Mouse (Mus musculus): Measurements from ENCODE around the gene Skp1a.
A peak's percentile ranks its signal among the peaks of the same experiment; 100 is the strongest.

Gene Skp1a

DNA sequence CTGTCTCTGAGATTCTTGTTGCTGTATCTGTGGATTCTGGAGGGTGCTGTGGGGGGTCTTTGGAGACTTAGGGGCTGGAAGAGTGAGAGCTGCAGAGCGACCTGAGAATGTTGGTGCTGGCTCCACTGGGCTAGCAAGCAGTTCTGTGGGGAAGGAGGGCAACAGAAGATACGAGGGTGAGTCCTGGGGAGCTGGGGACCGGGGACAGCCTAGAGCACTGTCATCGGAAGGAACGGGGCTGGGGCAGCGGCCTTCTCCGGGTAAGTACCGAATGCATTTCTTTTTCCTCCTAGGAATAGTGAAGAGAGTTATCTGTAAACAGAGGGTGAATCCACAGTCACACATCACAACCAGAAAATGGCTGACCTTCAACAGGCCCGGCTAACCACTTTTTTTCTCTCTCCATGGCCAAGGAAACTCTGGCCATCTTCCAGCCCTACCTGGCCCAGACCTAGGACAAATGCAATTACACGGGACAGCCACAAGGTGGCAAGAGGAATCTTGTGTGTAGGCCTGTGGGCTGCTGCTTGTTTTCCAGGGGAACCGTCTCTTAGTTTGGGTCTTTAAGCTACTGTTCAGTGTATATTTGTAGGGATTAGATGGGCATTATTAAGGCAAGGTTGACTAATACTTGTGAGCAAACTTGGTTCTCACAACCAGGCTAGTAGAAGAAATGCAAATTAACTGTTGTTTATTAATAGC lies 22.0 kb downstream of the Skp1a start:
- peak; percentile 73 for DNase-seq (ENCODE audit: low read depth, low spot score)

DNA sequence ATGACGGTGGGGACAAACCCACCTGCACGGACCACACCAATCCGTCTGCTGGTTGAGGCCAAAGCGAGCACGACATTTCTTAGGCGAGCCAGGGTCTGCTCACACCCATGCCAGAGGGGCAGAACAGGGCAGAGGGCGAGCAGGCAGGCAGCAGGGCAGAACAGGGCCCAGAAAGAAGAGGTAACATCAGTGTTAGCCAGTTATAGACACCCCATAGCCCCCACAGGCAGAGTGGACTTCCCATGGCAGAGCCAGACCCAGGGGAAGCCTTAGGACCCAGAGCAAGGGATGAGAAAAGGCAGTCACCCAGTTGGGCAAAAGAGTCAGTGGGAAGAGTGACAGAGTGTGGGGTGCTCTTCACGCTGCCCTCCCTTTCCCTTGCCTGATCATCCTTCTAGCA lies 23.3 kb downstream of the Skp1a start:
- DNase-seq (ENCODE audit: low read depth, low spot score) = no peak

DNA sequence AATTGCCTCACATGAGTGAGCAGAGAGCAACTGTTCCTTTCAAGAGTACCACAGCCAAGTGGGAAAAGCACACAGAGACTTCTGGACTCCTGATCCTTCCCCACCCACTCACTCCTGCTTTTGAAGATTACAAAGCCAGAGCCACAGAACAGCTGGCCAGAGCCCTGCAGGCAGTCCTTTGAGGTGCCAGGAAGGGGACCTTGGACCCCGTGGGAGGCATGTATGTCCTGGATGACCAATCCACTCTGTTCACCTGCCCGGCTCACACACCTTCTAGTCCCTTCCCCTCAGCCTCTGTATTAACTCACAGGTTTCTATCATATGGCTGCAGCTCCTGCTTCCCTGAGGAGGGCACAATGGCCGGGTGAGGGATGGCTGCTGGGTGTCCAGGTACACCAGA lies 25.6 kb downstream of the Skp1a start:
- no peak for DNase-seq (ENCODE audit: low read depth, low spot score)

DNA sequence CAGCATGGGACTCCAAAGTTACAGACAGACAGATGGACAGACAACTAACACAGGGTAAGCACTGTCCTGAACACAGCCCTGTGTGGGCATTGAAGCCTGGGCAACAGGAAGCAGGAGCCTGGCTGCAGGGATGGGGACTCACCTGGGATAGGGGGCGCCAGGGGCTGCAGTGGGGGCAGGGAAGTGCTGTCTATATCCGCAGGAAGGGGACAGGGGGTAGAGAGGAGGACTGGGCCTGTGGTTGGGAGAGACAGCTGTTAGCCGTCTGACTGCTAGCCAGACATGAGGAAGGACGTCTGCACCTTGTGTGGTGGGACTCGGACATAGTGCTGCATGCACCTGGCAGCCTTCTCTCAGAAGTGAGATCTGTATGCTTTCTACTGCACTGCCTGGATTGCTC lies 26.9 kb downstream of the Skp1a start:
- DNase-seq (ENCODE audit: low read depth, low spot score) = no peak

DNA sequence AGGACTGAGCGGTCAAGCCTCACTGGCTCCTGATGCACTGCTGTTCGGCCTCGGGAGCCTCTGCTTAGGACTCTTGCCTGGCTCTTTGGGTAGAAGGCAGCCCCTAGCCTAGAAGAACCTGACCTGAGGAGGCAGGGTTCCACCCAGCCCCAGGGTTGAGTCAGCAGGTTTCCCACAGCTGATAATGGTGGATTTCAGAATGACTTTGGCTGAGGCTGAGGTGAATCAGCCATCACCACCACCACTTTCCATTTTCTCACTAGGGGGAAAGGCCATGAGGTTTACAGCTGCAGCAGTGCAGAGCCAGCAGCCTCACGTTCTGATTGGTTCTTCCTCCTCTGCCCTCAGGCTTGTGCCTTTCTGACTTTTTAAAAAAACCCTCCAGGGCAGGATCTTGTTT lies 29.1 kb downstream of the Skp1a start:
- no peak for DNase-seq (ENCODE audit: low read depth, low spot score)

DNA sequence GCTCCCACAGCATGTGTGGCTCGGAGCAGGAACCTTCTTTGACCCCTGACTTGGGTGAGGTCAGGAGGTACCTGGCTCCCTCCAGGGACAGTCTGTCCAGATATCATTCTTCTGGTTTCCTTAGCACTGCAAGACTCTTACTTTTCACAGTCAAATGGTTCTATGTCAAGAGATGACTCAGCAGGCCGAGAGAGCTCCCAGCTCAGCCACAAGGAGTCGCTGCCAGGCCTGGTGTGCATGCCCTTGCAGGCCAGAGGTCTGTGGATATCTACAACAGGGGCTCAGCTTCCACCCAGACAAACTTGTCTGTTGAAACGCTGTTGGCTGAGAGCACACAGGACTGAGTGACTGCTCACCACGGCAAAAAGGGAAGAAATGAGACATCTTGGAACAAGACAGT lies 30.1 kb downstream of the Skp1a start:
- no peak for DNase-seq (ENCODE audit: low read depth, low spot score)

DNA sequence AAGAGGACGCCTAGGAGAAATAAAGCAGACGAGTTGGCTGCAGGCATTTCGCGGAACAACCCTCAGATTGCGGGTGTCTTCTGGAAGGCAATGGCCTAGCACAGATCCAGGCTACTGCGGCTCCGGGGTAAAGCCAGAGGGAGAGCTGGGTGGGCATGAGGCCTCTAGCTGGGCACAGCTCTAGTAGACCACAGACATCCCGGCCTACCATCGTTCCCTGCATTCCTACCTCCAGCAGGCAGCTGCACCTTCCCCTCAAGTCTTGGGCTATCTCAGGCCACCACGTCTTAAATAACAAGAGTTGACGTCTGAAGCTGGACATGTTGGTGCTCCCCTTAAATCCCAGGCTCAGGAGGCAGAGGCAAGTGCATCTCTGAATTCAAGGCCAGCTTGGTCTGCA lies 30.5 kb downstream of the Skp1a start:
- no peak for DNase-seq (ENCODE audit: low read depth, low spot score)

DNA sequence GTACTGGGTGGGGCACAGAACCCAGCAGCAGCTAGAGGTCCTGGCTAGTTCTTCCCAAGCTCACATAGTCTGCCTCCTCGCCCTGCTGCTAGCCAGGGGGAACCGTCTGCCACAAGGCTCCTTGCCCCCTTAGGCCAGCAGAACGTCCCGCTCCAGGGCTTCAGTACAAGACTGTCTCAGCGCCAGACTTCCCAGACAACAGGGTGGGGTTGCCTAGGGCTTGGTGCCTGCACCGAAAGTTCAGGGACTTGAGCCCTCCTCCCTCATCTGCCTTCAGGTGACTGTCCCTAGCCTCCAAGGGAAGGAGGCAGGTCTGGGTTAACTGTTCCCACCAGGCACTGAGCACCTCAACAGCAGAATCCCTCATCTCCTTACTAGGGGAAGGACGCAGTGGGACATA lies 33.1 kb downstream of the Skp1a start:
- no peak for DNase-seq (ENCODE audit: low read depth, low spot score)

DNA sequence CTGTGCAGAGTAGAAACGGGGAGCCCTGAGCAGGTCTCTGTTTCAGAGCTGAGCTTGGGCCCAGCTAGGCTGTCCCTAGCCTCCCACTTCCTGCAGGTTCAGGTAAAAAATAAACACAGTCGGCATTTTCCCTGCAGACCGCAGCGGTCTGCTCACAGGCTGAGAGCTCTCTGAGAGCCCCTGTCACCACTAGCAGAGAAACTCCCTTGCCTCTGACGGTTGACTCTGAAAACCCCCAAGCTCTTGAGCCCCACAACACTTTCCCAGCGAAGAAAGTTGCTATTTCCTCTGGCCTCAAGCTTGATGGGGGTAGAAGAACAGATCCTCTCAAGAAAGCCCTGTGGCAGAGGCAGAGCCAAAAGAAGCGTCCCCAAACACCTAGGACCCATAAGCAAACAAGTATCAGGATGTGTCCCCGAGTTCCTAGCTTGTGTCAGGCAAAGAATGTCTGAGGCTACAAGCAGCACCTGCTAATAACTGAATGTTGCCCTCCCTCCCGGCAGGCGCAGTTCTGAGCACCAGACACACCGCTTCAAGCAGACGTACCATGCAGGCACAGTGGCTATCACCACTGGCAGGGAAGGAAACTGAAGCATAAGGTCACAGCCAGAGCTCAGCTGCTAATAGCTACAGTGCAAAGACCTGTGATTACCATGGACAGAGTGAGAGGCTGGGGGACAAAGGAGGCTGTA lies 34.0 kb downstream of the Skp1a start:
- no peak for DNase-seq (ENCODE audit: low read depth, low spot score)

DNA sequence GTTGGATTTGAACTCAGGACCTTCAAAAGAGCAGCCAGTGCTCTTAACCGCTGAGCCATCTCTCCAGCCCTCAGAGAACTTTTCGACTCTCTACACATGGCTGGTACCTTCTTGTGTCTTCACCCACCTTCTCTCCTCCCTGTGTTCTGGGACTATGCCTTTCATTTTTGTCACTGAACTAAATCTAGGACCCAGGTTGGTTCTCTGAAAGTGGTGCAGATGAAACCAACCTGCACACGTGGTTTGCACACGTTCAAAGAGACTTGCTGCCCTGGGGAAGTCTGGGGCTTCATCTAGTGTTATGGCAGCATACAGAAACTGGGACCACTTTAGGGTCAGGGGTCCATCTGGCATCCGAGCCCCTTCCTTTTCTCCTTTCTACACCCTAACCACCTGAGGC lies 35.5 kb downstream of the Skp1a start:
- no peak for DNase-seq (ENCODE audit: low read depth, low spot score)

DNA sequence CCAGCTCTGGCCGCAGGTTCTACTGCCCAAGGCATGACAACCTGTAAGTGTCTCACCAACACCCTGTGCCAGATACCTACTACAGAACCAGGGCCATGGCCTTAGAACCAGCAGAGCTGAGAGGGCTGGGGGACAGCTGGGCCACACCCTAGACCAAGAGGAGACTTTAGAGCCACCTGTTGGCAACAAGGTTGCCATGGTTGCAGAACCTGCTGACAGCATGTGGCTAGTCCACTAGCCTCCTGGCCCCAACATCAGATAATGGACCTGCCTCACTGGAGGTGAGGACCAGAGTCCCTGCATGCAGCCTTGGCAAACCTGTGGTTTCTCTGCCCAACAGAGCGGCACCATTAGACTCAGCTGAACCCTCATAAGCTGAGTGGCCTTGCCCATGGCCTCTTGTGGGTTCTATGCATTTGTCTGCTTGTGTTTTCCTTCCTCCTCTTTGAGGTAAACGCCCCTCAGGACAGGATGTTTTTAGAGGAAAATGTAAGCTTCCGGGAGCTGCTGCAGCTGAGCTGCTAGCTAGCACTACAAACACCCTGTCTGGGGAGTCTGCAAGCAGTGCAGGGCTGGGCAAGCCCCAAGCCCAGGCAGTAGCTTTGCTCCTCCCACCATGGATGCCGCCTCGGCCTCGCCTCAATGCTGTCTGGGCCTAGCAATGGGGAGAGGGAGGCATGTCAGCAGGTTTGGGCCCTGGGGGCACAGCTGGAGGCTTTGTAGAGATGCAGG lies 36.5 kb downstream of the Skp1a start:
- no peak for DNase-seq (ENCODE audit: low read depth, low spot score)

DNA sequence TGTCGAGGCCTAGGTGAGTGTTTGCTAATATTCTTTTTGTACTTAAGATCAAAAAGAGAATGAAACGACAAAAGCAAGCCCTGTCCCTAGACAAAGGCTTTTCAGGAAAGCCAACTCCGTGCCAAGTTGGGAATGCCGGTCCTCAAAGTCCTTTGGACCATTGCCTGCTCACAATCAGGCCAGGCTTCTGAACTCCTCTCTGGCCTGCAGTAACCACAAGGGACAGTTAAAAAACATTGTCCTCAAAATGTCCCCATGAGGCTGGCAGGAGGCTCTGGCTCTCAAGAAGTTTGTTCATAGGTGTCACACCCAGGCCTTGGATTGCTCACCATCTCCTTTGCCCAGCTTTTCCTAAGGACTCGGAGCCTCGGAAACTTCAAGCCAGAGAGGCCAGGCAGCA lies 38.0 kb downstream of the Skp1a start:
- no peak for DNase-seq (ENCODE audit: low read depth, low spot score)

DNA sequence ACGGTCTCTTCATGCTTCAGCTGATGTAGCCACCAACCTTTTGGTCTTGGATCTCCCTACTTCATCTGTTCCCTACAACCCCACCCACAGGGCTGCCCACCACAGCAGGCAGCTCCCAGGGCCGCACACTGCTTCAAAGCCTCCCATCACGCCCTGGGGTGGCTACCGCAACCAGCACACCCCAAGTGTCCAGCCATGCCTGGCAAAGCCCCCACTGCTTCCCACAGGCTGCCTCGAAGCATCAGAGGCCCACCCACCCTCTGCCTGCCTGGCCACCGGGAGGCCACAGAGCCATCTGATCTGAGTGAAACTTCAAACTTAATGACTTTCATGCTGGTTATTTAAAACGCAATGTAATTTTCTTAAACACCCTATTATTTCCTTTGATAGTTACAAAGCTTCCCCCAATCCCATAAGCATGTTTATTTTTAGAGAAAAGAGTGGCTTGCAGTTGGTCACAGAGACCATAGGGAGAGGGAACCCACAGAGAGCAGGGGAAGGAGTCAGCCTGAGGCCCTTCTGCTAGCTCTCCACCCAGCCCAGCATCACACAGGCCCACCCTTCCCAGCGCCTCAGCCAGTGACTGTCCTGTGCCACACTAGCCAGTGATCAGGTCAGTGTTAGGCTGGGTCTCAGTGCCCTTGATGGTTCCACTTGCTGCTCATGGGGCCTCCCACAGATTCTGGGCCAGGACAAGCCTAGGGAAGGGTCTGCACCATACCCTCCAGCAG lies 40.1 kb downstream of the Skp1a start:
- DNase-seq (ENCODE audit: low read depth, low spot score) = no peak

DNA sequence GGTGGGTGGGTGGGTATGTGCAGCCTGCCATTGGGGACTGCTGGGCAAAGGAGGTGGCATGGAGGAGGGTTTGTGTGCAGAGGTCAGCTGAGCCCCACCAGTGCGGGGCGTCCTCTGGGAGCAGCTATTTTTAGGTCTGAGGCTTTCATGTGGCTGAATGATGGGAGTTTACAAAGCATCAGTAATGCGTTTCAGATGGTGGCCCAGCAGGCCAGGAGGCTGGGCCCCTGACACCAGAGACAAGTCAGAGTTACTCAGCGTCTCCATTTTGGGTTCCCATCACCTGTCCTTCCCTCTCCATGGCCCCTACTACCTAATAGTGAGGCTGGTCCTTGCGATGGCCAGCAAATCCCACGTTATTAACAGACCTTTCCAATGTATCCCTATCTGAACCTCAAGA lies 40.8 kb downstream of the Skp1a start:
- DNase-seq (ENCODE audit: low read depth, low spot score) = peak; percentile 40

DNA sequence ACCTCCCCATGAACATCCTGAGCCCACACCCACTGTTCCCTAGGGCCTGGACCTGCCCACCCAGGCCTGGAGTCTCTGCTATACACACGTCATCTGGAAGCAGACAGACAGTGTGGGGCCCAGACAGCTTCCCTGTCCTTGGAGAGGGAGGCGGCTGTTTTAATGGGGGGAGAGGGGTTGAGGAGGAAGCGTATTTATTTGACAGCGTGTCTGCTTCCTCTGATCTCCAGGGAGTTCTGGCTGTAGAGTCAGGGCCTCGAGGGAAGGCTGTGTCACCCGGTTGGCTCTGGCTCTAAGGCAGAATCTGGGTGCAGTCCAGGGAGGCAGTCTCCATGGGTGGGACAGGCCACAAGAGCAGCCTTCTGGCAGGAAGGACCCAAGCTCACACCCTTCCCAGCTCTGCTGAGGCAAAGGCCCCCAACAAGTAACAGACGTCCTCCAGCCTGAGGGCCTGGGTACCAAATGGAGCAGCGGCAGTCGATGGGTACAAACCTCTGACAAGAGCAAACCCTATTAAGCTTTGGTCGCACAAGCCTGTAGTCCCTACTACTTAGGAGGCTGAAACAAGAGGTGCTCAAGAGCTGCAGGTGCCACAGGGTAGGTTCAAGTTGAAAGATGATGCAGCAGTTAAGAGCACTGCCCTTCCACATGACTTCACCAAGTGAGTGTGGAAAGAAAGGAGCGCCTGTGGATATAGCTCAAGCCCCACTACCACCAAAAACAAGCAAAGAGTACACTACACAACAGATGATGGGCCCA lies 41.6 kb downstream of the Skp1a start:
- DNase-seq (ENCODE audit: low read depth, low spot score) = no peak

DNA sequence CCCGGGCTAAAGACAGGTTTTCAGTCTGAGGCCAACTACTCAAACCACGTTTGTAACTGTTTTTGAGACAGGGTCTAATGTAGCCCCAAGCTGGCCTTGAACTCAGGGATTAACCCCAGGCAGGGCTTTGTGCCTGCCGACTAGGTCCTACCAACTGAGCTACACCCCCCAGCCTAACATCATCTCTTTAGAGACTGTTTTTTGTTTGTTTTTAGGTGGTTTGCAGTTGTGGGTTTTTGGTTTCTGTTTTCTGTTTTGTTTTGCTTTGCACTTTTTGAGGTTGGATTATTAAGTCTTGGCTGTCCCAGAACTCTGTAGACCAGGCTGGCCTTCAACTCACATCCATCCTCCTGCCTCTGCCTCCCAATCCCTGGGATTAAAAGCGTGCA lies 42.1 kb downstream of the Skp1a start:
- no peak for DNase-seq (ENCODE audit: low read depth, low spot score)

DNA sequence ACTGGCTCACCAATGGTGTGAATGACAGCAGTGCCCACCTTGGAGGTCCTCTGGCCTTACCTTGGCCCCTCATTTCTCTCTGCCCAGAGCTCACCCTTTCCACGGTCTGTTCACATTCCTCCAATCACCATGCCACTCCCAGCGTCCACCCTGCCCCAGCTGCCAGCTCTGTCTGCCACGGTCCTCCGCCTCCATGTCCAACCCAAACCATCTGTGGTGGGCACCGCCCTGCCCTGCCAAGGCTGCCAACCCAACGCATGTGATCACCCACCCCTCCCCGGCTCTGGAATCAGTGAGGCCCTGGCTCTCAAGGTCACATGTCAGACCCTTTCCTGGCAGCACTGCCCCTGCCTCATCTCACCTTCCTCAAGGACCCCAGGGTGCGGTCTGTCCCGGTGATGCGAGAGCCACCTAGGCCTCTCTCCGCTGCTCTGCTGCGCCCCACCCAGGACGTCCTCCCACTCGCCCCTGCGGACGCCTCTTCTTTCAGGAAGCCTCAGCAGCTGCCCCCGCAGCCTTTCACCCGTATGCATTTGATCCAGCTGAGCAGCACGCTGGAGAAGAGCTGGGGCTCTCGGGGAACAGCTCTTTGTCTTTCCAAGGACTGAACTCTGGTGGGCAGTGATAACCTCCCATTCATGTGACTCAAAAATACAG lies 42.8 kb downstream of the Skp1a start:
- no peak for DNase-seq (ENCODE audit: low read depth, low spot score)

DNA sequence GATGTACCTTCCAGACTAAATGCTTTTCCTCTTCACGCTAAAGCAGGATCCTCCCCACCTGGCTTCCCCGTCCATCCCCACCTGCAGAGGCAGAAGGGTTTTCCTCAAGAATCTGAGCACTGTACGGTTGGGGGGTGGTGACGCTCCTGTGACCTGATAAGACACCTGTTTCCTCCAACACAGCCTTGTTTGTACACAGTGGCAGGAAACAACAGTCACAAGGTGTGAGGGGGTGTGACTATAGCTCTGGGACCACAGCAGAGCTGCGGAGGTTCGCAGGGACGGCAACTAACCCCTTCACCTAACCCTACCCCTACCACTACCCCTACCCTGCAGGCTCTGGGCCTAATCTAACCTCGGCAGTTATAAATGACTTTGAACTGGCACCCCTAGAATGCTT lies 43.6 kb downstream of the Skp1a start:
- no peak for DNase-seq (ENCODE audit: low read depth, low spot score)

DNA sequence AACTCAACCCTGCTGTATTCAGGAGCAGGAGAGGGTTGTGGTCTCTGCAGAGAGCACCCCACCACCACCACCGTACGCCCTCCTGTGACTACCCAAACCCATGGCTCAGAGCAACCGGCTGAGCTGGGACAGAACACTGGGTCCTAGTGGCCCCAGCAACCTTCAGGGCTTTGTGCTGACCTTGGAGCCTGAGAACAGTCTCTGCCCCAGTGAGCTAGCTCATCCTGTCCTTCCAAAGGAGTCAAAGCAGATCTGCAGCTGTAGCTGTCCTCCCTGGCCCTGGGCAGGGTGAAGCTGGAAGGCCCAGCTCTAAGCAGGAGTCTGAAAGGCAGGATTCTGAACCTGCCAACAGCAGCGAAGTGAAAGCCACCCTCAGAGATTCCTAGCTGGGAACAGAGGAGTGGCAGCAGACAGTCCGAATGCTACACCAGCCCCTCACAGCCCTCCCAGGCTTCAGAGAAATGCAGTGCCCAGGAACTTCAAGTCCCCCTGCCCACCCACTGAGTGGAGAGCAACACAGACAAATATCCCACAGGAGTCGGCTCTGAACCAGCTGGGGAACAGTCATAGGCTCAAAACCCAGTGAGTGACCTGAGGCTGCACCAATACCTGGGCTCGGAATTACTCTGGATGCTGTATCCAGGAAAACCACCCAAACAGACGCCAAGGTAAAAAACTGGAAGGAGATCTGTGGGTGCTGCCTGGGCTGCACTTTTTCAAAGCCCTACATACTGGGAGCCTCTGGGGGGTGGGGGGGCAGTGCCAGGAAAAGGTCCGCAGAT lies 44.2 kb downstream of the Skp1a start:
- no peak for DNase-seq (ENCODE audit: low read depth, low spot score)

DNA sequence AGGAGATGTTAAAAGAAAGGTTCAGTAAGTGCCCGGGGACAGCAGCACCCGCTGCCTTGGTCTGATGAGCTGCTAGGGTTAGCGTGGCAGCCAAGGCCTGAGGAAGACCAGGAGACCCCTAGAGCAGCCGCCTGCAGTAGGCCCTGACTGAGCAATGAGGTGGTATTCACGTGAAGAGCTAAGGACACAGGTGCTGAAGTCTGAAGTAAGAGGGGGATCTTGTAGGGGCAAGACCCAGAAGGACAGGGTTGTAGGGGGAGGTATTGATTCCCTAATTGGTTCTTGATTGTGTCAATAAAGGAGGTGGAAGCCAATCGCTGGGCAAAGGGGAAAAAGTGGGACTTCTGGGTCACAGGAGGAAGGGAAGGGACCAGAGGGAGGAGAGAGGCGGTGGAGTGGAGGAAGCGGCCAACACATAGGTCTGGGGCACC lies 45.2 kb downstream of the Skp1a start:
- DNase-seq (ENCODE audit: low read depth, low spot score) = no peak

Measured in mesoderm, embryonic 11.5 days (tissue).